Mouse (Mus musculus): ENCODE data around the gene Itprid2. TPM values are rescaled to one million over a fixed set of nuclear protein-coding genes. Genes with fewer than 3 reads are reported as not detected.
A peak's percentile ranks its signal among the peaks of the same experiment; 100 is the strongest.

The Itprid2 gene
- polyA plus RNA-seq, 1 experiment, result 22.8 TPM

GRCm38 (mm10) chr2:79627624-79628023, 7.5 kb upstream of the Itprid2 start:
- DNase-seq, result peak; percentile 20

GRCm38 (mm10) chr2:79630231-79630630, 4.9 kb upstream of the Itprid2 start:
- Histone ChIP-seq H3K4me1 (ENCODE audit: control insufficient read depth, insufficient read depth, low read length) (no peaks in the 10 kb centered on the region), H3K4me3 (ENCODE audit: insufficient read depth, low read depth, low read length) (no peak overlapping the region), H3K27me3 (replicated peaks; ENCODE audit: control insufficient read depth, insufficient read depth, low read length) (no peaks in the 10 kb centered on the region), H3K27ac (ENCODE audit: insufficient read depth, low read depth, low read length) (no peak overlapping the region), H3K36me3 (ENCODE audit: control insufficient read depth, insufficient read depth, low read length) (no peaks in the 10 kb centered on the region)
- WGBS, result 92% methylated on average over 2 of the region's 2 CpGs
- no peak for DNase-seq
- TF ChIP-seq POLR2A (IDR thresholded peaks at IDR 0.05; ENCODE audit: low read depth, low read length), result no peak
- TF ChIP-seq CTCF (conservative IDR thresholded peaks at IDR 0.05; ENCODE audit: insufficient read depth, insufficient read length, low read depth, low read length), result no peak

More at GRCm38 (mm10) chr2:79627624-79628023, 7.5 kb upstream of the Itprid2 start:
- Histone ChIP-seq H3K27ac (ENCODE audit: insufficient read depth, low read depth, low read length) (no peak overlapping the region), H3K4me1 (ENCODE audit: control insufficient read depth, insufficient read depth, low read length) (no peaks in the 10 kb centered on the region), H3K27me3 (replicated peaks; ENCODE audit: control insufficient read depth, insufficient read depth, low read length) (no peaks in the 10 kb centered on the region), H3K36me3 (ENCODE audit: control insufficient read depth, insufficient read depth, low read length) (no peaks in the 10 kb centered on the region), H3K4me3 (ENCODE audit: insufficient read depth, low read depth, low read length) (no peak overlapping the region)
- no peak for TF ChIP-seq POLR2A (IDR thresholded peaks at IDR 0.05; ENCODE audit: low read depth, low read length)
- no peak for TF ChIP-seq CTCF (conservative IDR thresholded peaks at IDR 0.05; ENCODE audit: insufficient read depth, insufficient read length, low read depth, low read length)
- WGBS, result 90% methylated on average over 1 of the region's 1 CpGs

DNA sequence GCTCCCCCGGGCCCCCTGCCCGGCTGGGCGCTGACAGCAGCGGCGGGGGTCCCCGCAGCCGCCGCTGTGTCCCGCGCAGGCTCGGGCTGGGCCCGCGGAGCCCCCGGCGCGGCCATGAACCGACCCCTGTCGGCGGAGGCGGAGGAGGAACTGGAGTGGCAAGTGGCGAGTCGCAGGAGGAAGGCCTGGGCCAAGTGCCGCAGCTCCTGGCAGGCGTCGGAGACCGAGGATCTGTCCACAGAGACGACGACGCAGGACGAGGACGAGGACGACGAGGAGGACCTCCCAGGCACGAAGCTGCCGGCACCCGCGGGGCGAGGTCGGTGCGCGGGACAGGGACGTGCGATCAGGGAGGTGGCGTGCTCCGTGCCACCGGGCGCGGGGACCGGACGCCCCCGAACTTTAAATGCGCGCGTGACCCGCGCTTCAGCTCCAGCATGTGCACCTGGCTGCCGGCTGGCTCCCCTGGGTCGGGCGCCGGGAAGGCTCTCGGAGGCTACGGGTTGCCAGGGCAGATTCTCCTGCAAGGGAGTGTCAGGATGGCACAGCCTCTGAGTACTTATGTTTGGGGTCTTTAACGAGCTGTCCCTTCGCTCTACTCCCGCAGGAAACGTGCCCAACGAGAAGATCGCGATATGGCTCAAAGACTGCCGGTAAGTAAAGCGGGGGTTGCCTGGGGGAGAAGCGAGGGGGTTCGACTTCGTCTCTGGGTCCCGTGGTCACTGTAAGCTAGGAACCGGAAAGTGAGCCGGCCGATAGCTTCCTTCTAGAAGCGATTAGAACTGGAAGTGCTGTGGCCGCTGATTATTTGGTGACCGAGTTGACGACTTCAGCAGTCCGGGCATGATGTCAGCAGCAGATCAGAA, 507 bp downstream of the Itprid2 start:
- peak; percentile 83 for DNase-seq
- TF ChIP-seq CTCF (conservative IDR thresholded peaks at IDR 0.05; ENCODE audit: insufficient read depth, insufficient read length, low read depth, low read length) (no peak), POLR2A (IDR thresholded peaks at IDR 0.05; ENCODE audit: low read depth, low read length) (no peak)
- peak overlapping the region; percentile 97 for H3K27ac ChIP-seq (ENCODE audit: insufficient read depth, low read depth, low read length)
- no peaks in the 10 kb centered on the region for H3K27me3 ChIP-seq (replicated peaks; ENCODE audit: control insufficient read depth, insufficient read depth, low read length)
- under 1% methylated on average over 83 of the region's 83 CpGs for WGBS
- H3K36me3 ChIP-seq (ENCODE audit: control insufficient read depth, insufficient read depth, low read length), result peaks cover 8% of the 10 kb centered on the region
- H3K4me1 ChIP-seq (ENCODE audit: control insufficient read depth, insufficient read depth, low read length), result peaks cover 14% of the 10 kb centered on the region
- H3K4me3 ChIP-seq (ENCODE audit: insufficient read depth, low read depth, low read length), result peak overlapping the region; percentile 98

GRCm38 (mm10) chr2:79638924-79639323, 3.8 kb downstream of the Itprid2 start:
- WGBS, result 37% methylated on average over 4 of the region's 4 CpGs
- Histone ChIP-seq H3K27me3 (replicated peaks; ENCODE audit: control insufficient read depth, insufficient read depth, low read length) (no peaks in the 10 kb centered on the region), H3K36me3 (ENCODE audit: control insufficient read depth, insufficient read depth, low read length) (peaks cover 20% of the 10 kb centered on the region), H3K27ac (ENCODE audit: insufficient read depth, low read depth, low read length) (peak overlapping the region; percentile 76), H3K4me3 (ENCODE audit: insufficient read depth, low read depth, low read length) (peak overlapping the region; percentile 26), H3K4me1 (ENCODE audit: control insufficient read depth, insufficient read depth, low read length) (peaks cover 14% of the 10 kb centered on the region)
- TF ChIP-seq POLR2A (IDR thresholded peaks at IDR 0.05; ENCODE audit: low read depth, low read length) (no peak), CTCF (conservative IDR thresholded peaks at IDR 0.05; ENCODE audit: insufficient read depth, insufficient read length, low read depth, low read length) (no peak)
- DNase-seq, result peak; percentile 60

DNA sequence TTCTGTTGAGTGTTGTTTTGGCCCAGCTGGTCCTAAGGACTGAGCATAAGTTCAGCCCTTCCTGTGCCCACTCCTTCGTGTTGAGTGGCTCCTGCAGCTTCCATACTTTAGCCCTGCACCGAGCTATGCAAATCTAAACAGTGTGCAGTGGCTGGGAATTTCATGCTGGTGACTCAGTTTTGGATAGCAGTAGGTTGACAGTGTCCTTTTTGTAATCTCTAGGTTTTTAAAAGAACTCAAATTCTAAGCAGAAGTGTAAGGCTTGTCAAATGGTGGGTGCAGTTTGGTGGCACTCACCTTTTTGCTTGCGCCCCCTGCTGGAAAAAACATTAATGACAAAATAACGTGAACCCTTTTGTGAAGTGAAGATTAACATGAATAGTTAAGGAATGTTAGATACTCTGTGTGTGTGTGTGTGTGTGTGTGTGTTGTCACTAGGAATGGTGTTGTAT, 11.1 kb downstream of the Itprid2 start:
- Histone ChIP-seq H3K27ac (ENCODE audit: insufficient read depth, low read depth, low read length) (peak overlapping the region; percentile 30; the same call in 1 of the 2 replicates), H3K4me1 (ENCODE audit: control insufficient read depth, insufficient read depth, low read length) (peaks cover 16% of the 10 kb centered on the region), H3K4me3 (ENCODE audit: insufficient read depth, low read depth, low read length) (no peak overlapping the region), H3K27me3 (replicated peaks; ENCODE audit: control insufficient read depth, insufficient read depth, low read length) (no peaks in the 10 kb centered on the region), H3K36me3 (ENCODE audit: control insufficient read depth, insufficient read depth, low read length) (peaks cover 18% of the 10 kb centered on the region)
- WGBS, result 32% methylated on average over 4 of the region's 4 CpGs
- peak; percentile 83 for DNase-seq
- TF ChIP-seq POLR2A (IDR thresholded peaks at IDR 0.05; ENCODE audit: low read depth, low read length) (no peak), CTCF (conservative IDR thresholded peaks at IDR 0.05; ENCODE audit: insufficient read depth, insufficient read length, low read depth, low read length) (peak; percentile 61)

- Histone ChIP-seq H3K27me3 (replicated peaks; ENCODE audit: control insufficient read depth, insufficient read depth, low read length) (no peaks in the 10 kb centered on the region), H3K36me3 (ENCODE audit: control insufficient read depth, insufficient read depth, low read length) (peaks cover 14% of the 10 kb centered on the region), H3K4me3 (ENCODE audit: insufficient read depth, low read depth, low read length) (no peak overlapping the region), H3K27ac (ENCODE audit: insufficient read depth, low read depth, low read length) (peak overlapping the region; percentile 30; the same call in 1 of the 2 replicates), H3K4me1 (ENCODE audit: control insufficient read depth, insufficient read depth, low read length) (peaks cover 19% of the 10 kb centered on the region)
- DNase-seq, result no peak
- no peak for TF ChIP-seq CTCF (conservative IDR thresholded peaks at IDR 0.05; ENCODE audit: insufficient read depth, insufficient read length, low read depth, low read length)
- 45% methylated on average over 4 of the region's 4 CpGs for WGBS
These were observed 11.9 kb downstream of the Itprid2 start for GRCm38 (mm10) chr2:79647094-79647493.

DNA sequence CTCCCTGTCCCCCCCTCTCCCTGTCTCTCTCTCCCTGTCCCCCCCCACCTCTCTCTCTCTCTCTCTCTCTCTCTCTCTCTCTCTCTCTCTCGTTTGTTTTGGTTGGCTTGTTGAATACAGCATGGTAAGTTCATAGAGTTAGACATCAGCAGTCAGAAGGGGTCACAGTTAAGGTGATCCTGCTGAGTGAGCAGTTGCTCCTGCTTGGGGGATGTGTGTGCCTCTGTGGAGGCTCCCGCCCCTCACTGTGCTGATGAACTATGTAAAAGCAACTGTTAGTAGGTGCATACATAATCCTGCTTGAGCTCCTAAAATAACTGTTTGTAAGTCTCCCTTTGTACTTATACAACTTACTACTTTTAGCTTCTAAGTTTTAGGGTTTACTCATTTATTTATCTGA, 12.6 kb downstream of the Itprid2 start:
- Histone ChIP-seq H3K4me3 (ENCODE audit: insufficient read depth, low read depth, low read length) (no peak overlapping the region), H3K36me3 (ENCODE audit: control insufficient read depth, insufficient read depth, low read length) (peaks cover 8% of the 10 kb centered on the region), H3K4me1 (ENCODE audit: control insufficient read depth, insufficient read depth, low read length) (peaks cover 19% of the 10 kb centered on the region), H3K27me3 (replicated peaks; ENCODE audit: control insufficient read depth, insufficient read depth, low read length) (no peaks in the 10 kb centered on the region), H3K27ac (ENCODE audit: insufficient read depth, low read depth, low read length) (peak overlapping the region; percentile 70; the same call in 1 of the 2 replicates)
- no peak for DNase-seq
- 43% methylated on average over 2 of the region's 2 CpGs for WGBS
- TF ChIP-seq POLR2A (IDR thresholded peaks at IDR 0.05; ENCODE audit: low read depth, low read length), result no peak
- TF ChIP-seq CTCF (conservative IDR thresholded peaks at IDR 0.05; ENCODE audit: insufficient read depth, insufficient read length, low read depth, low read length), result no peak

All from kidney, adult 2 months (tissue).